Mouse (Mus musculus): ENCODE measurements at regions not wholly inside any gene's neighbourhood (a gene's known extent, or its start where the extent isn't known, plus 50 kb on each side); places are given as distances from the start of the nearest gene placed in this dataset.

DNA sequence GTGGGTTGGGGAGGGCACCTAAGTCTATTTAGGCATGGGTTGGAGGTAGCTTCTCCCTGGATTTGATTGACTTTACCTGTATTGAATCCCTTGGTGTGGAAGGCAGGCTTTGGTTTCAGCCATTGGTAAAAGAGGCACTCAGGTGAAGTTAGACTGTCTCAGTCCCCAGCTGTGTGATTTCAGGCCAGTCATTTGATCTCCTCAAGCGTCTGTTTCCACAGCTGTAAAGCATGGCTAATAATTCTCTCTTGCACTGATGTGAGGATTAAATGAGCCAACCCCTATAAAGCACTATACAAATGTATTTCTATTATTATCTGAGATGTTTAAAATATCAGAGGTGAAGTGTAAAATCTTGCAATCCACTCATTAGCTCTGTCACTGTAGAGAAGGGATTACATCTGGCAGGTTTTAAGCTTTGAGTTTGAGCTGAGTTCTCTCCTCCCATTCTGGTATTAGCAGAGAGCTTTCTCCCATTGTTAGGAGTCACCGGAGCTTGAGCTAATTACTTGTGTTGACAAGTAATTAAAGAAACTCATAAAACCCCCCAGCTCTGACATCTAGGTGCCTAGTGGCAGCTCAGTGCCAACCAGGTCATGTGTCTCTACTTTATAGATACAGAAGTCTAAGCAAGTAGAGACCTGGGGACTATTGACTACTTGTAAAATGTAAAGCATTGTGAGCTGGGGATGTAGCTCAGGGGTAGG lies 463.3 kb downstream of the Dmrt2 start:
- TF ChIP-seq GABPA (IDR thresholded peaks at IDR 0.05; ENCODE audit: low read depth, low read length): no peak
- no peak for TF ChIP-seq POLR2AphosphoS2 (IDR thresholded peaks at IDR 0.05; ENCODE audit: low read length)
- no peak for TF ChIP-seq POLR2A (IDR thresholded peaks at IDR 0.05; ENCODE audit: control insufficient read depth in 1 of 2, insufficient read depth in 1 of 2, low read depth in 1 of 2, low read length in 2 of 2, poor library complexity in 1 of 2)
- TF ChIP-seq EP300 (IDR thresholded peaks at IDR 0.05; ENCODE audit: low read depth in 1 of 2, low read length in 2 of 2): no peak
- no peak for TF ChIP-seq KAT2A (conservative IDR thresholded peaks at IDR 0.05; ENCODE audit: low read depth, low read length)
- TF ChIP-seq CTCF (IDR thresholded peaks at IDR 0.05 in 2 of 3, conservative IDR thresholded peaks at IDR 0.05 in 1 of 3; ENCODE audit: control insufficient read depth in 1 of 3, insufficient read depth in 1 of 3, low read depth in 2 of 3, low read length in 3 of 3, poor library complexity in 1 of 3, severe bottlenecking in 1 of 3): no peak
- no peak for TF ChIP-seq MEF2A (IDR thresholded peaks at IDR 0.05; ENCODE audit: extremely low read depth, insufficient replicate concordance, low read depth, low read length, poor library complexity, severe bottlenecking)
- no peak for TF ChIP-seq SIN3A (IDR thresholded peaks at IDR 0.05; ENCODE audit: low read length)
- TF ChIP-seq SMC3 (IDR thresholded peaks at IDR 0.05; ENCODE audit: low read depth, low read length): no peak
- no peak for TF ChIP-seq USF2 (IDR thresholded peaks at IDR 0.05; ENCODE audit: borderline replicate concordance in 1 of 2, insufficient read depth in 1 of 2, low read depth in 1 of 2, low read length in 2 of 2)
